Mouse (Mus musculus) CH12.LX (cell line): ENCODE measurements around the gene Baiap3. TPM values are rescaled to one million over a fixed set of nuclear protein-coding genes. Genes with fewer than 3 reads are reported as not detected.

ENCODE experiments used
- DNase-seq: peaks from one replicate; pipeline ENCODE4 v3.0.0-alpha.2; 2013; ENCODE audit errors: extremely low read depth
- H3K27ac ChIP-seq: 2 replicates; pipeline ENCODE4 v1.5.1; 2012; ENCODE audit warnings: low read depth, mild to moderate bottlenecking, control low read depth, moderate library complexity; ENCODE audit not compliant: insufficient read depth
- H3K27me3 ChIP-seq: replicated peaks from 2 replicates; pipeline ENCODE3; 2012; ENCODE audit warnings: inconsistent platforms
- H3K36me3 ChIP-seq, 2 experiments: replicated peaks in 1 of 2; 2 replicates each; pipeline versions ENCODE3 to v1.6.1; 2012; ENCODE audit warnings: inconsistent platforms in 1 of 2, low read length in 1 of 2, mild to moderate bottlenecking in 1 of 2, mixed read lengths in 1 of 2, moderate library complexity in 1 of 2; ENCODE audit not compliant: control insufficient read depth in 1 of 2, insufficient read depth in 1 of 2
- H3K4me1 ChIP-seq, 2 experiments: 2 replicates each; pipeline ENCODE4 v1.6.1; 2012; ENCODE audit warnings: inconsistent platforms in 1 of 2, moderate library complexity in 1 of 2; ENCODE audit not compliant: insufficient read depth in 2 of 2, control insufficient read depth in 1 of 2
- H3K4me2 ChIP-seq: 2 replicates; pipeline ENCODE4 v1.6.1; 2012; ENCODE audit warnings: low read depth, mild to moderate bottlenecking, control low read depth; ENCODE audit not compliant: poor library complexity, insufficient read depth, severe bottlenecking
- H3K4me3 ChIP-seq, 3 experiments: fragments of 150-350 bp in 1 of 3; sonication (generic) in 1 of 3; replicated peaks in 1 of 3; 2 replicates each; pipeline versions ENCODE3 to v1.5.1; 2011 to 2012; ENCODE audit warnings: low read depth in 2 of 3, low read length in 2 of 3, mild to moderate bottlenecking in 2 of 3, moderate library complexity in 2 of 3, control low read depth in 1 of 3, improper control_type of control experiment in 1 of 3, inconsistent platforms in 1 of 3, mixed read lengths in 1 of 3; ENCODE audit not compliant: poor library complexity in 1 of 3
- H3K79me2 ChIP-seq: replicated peaks from 2 replicates; pipeline ENCODE4 v1.6.1; 2012; ENCODE audit warnings: mild to moderate bottlenecking, moderate library complexity; ENCODE audit not compliant: control insufficient read depth, poor library complexity, insufficient read depth, severe bottlenecking; ENCODE audit errors: extremely low read depth
- H3K9ac ChIP-seq: 2 replicates; pipeline ENCODE4 v1.6.1; 2012; ENCODE audit warnings: low read depth, mild to moderate bottlenecking, control low read depth, moderate library complexity; ENCODE audit not compliant: insufficient read depth
- H3K9me3 ChIP-seq: replicated peaks from 2 replicates; pipeline ENCODE3; 2012; ENCODE audit warnings: low read length, inconsistent platforms, mixed read lengths
- BHLHE40 ChIP-seq: IDR thresholded peaks from 2 replicates; pipeline ENCODE4 v1.6.1; 2011; ENCODE audit warnings: mild to moderate bottlenecking, low read depth, low read length, improper control_type of control experiment
- CHD1 ChIP-seq: IDR thresholded peaks from 2 replicates; pipeline ENCODE4 v1.6.1; 2012; ENCODE audit warnings: low read depth, low read length, improper control_type of control experiment, inconsistent platforms
- CHD2 ChIP-seq: IDR thresholded peaks from 2 replicates; pipeline ENCODE4 v1.6.1; 2011; ENCODE audit warnings: low read length, improper control_type of control experiment
- E2F4 ChIP-seq: IDR thresholded peaks from 2 replicates; pipeline ENCODE4 v1.6.1; 2011; ENCODE audit warnings: low read depth, low read length, improper control_type of control experiment; ENCODE audit not compliant: insufficient replicate concordance
- EP300 ChIP-seq: IDR thresholded peaks from 2 replicates; pipeline ENCODE4 v1.6.1; 2011; ENCODE audit warnings: low read length, improper control_type of control experiment
- ETS1 ChIP-seq: conservative IDR thresholded peaks from 2 replicates; pipeline ENCODE4 v1.6.1; 2012; ENCODE audit warnings: low read depth, mild to moderate bottlenecking, inconsistent platforms, low read length, improper control_type of control experiment, moderate library complexity
- HCFC1 ChIP-seq: IDR thresholded peaks from 2 replicates; pipeline ENCODE4 v1.6.1; 2012; ENCODE audit warnings: low read depth, mild to moderate bottlenecking, inconsistent platforms, low read length, improper control_type of control experiment
- JUN ChIP-seq: IDR thresholded peaks from 2 replicates; pipeline ENCODE4 v1.6.1; 2011; ENCODE audit warnings: low read depth, mild to moderate bottlenecking, low read length, improper control_type of control experiment, moderate library complexity; ENCODE audit not compliant: insufficient read depth
- MEF2A ChIP-seq: IDR thresholded peaks from 2 replicates; pipeline ENCODE4 v1.6.1; 2014; ENCODE audit warnings: low read depth, mild to moderate bottlenecking, inconsistent platforms, low read length, improper control_type of control experiment, borderline replicate concordance
- MXI1 ChIP-seq: IDR thresholded peaks from 2 replicates; pipeline ENCODE4 v1.6.1; 2011; ENCODE audit warnings: mild to moderate bottlenecking, low read depth, low read length, improper control_type of control experiment
- MYC ChIP-seq: IDR thresholded peaks from 2 replicates; pipeline ENCODE4 v1.6.1; 2011; ENCODE audit warnings: low read depth, mild to moderate bottlenecking, improper control_type of control experiment, low read length
- PAX5 ChIP-seq: IDR thresholded peaks from 2 replicates; pipeline ENCODE4 v1.6.1; 2012; ENCODE audit warnings: low read length, inconsistent platforms, mixed read lengths
- RAD21 ChIP-seq: IDR thresholded peaks from 2 replicates; pipeline ENCODE4 v1.6.1; 2011; ENCODE audit warnings: low read depth, mild to moderate bottlenecking, low read length, improper control_type of control experiment, moderate library complexity
- SIN3A ChIP-seq: IDR thresholded peaks from 2 replicates; pipeline ENCODE4 v1.6.1; 2012; ENCODE audit warnings: low read length, improper control_type of control experiment, inconsistent platforms
- SMC3 ChIP-seq: IDR thresholded peaks from 2 replicates; pipeline ENCODE4 v1.6.1; 2011; ENCODE audit warnings: low read depth, low read length, improper control_type of control experiment
- TBP ChIP-seq: conservative IDR thresholded peaks from 2 replicates; pipeline ENCODE4 v1.6.1; 2011; ENCODE audit warnings: low read depth, low read length, improper control_type of control experiment
- UBTF ChIP-seq: IDR thresholded peaks from 2 replicates; pipeline ENCODE4 v1.6.1; 2012; ENCODE audit warnings: low read depth, mild to moderate bottlenecking, inconsistent platforms, low read length, improper control_type of control experiment, moderate library complexity
- USF1 ChIP-seq: IDR thresholded peaks from 2 replicates; pipeline ENCODE4 v1.6.1; 2014; ENCODE audit warnings: low read depth, mild to moderate bottlenecking, inconsistent platforms, low read length, improper control_type of control experiment
- ZC3H11A ChIP-seq: IDR thresholded peaks from 2 replicates; pipeline ENCODE4 v1.6.1; 2012; ENCODE audit warnings: low read depth, mild to moderate bottlenecking, inconsistent platforms, low read length, improper control_type of control experiment
- ZKSCAN1 ChIP-seq: IDR thresholded peaks from 2 replicates; pipeline ENCODE4 v1.6.1; 2012; ENCODE audit warnings: low read depth, inconsistent platforms, low read length, improper control_type of control experiment, borderline replicate concordance
- ZNF384 ChIP-seq: IDR thresholded peaks from 2 replicates; pipeline ENCODE4 v1.6.1; 2012; ENCODE audit warnings: low read depth, low read length, improper control_type of control experiment, inconsistent platforms
- dilution Hi-C: fragments of 300-500 bp; cut with MboI; formaldehyde crosslinking; loops from 2 replicates; pipeline ENCODE4 v1.14.3; 2020; ENCODE audit warnings: low sequenced_read_pairs; ENCODE audit not compliant: extremely low pct_unique_long_range_greater_than_20kb, extremely low pct_ligation_motif_present
- in situ Hi-C: fragments of 300-500 bp; cut with MboI; formaldehyde crosslinking; loops from 3 replicates; pipeline ENCODE4 v1.14.3; 2019; ENCODE audit warnings: low sequenced_read_pairs, low pct_ligation_motif_present, low pct_unique_long_range_greater_than_20kb, mixed read lengths
- polyA plus RNA-seq: library from polyadenylated mRNA; unstranded; fragments of >175 nt; gene quantifications from 2 replicates; pipeline ENCODE4 v1.2.1, GENCODE M21; 2012; ENCODE audit warnings: low read depth; ENCODE audit not compliant: insufficient read length
- total RNA-seq, 2 experiments: library from RNA; depleted of rRNA; stranded (reverse); fragments of 300-350 nt in 1 of 2; fragments of >200 nt in 1 of 2; gene quantifications; 2 replicates each; pipeline ENCODE4 v1.2.3; 2012 to 2014

The Baiap3 gene
- total and polyA plus RNA-seq, 3 experiments: 0.19 to 0.21 TPM; not detected in 1

DNA sequence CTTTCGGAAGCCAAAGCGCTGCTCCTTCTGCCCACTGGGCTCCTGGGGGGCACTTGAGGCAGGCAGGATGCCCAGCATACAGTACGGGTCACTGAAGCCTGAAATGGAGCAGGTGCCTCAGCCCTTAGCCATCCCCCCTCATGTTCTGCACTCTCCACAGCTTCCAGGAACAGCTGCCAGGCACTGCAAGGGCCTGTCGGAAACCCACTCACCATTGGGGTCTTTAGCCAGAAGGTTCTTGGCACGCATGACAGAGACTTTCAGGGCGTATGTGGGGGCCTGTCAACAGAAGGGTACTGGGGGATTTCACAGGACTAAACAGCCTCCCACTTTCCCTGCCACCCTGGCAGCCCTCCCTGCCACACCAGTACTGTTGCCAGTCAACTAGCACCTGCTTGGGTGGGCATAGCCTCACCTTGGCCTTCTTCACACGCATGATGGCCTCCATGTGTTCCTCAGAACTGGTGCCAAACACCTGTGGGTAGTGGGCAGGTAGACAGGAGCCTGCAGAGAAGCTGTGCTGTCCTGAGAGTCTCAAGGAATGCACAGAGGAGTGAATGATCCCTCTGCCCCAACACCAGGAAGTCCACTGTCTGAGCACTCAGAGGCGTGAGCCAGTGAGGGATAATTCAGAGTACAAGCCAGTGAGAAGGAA is 5.9 kb downstream of the Baiap3 start:
- no peak for TF ChIP-seq USF1
- no peak for TF ChIP-seq MYC
- TF ChIP-seq CHD1: no peak
- no peak for DNase-seq
- H3K4me2 ChIP-seq: no peak overlapping the region
- H3K9me3 ChIP-seq: no peaks in the 10 kb centered on the region
- H3K27me3 ChIP-seq: peaks cover 19% of the 10 kb centered on the region
- in situ Hi-C loops: no loop called here
- H3K36me3 ChIP-seq: peaks cover 2 to 14% of the 10 kb centered on the region in 2 experiments
- H3K79me2 ChIP-seq: no peaks in the 10 kb centered on the region
- H3K9ac ChIP-seq: no peak overlapping the region
- H3K4me1 ChIP-seq: no peaks in the 10 kb centered on the region
- dilution Hi-C loops: no loop called here
- H3K27ac ChIP-seq: no peak overlapping the region
- H3K4me3 ChIP-seq: no peak overlapping the region

DNA sequence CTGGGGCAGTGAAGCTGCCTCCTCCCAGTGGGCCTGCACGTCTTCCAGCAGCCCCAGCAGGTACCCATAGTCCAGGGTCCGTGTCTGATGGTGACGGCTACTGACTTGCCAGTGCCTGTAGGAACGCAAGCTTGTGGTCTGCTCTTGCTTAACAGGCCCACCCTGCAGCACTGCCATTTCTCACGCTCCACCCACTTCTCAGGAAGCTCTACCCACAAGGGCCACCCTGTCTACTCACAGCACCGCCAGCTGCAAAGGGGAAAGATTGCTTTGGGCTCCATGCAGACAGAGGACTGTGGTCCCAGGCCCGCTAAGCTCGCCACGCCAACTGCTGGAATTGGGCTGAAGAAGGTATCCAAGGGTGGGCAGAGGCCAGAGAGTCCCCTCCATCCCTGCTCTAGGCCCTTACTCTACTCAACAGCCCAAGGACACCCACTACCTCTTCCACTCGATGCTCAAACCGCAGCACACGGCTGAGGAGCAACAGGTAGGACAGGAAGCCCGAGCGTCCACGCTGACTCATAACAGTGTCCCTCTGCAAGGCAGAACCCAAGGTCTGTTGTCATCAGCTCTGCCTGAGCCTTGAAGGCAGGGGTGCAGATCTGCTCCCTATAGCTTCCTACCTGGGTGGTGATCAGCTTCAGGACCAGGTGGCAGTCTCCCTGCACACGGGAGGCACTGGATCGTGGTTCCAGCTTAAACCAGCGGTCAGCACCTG is 8.0 kb downstream of the Baiap3 start:
- Histone ChIP-seq H3K4me2 (no peak overlapping the region), H3K27me3 (peaks cover 13% of the 10 kb centered on the region), H3K4me1 (no peaks in the 10 kb centered on the region), H3K9me3 (no peaks in the 10 kb centered on the region), H3K79me2 (no peaks in the 10 kb centered on the region), H3K9ac (no peak overlapping the region), H3K4me3 (no peak overlapping the region), H3K27ac (no peak overlapping the region), H3K36me3 (peaks cover 20 to 34% of the 10 kb centered on the region in 2 experiments)
- TF ChIP-seq MXI1: no peak
- TF ChIP-seq HCFC1: no peak
- no peak for TF ChIP-seq BHLHE40
- TF ChIP-seq EP300: no peak
- no peak for TF ChIP-seq USF1
- no peak for TF ChIP-seq RAD21
- TF ChIP-seq JUN: no peak
- no peak for TF ChIP-seq MEF2A
- TF ChIP-seq E2F4: no peak
- TF ChIP-seq SMC3: no peak
- TF ChIP-seq SIN3A: no peak
- no peak for TF ChIP-seq CHD2
- no peak for TF ChIP-seq ZKSCAN1
- no peak for TF ChIP-seq ZC3H11A
- TF ChIP-seq PAX5: no peak
- no peak for TF ChIP-seq ZNF384
- no peak for TF ChIP-seq TBP
- TF ChIP-seq UBTF: no peak
- TF ChIP-seq ETS1: no peak
- dilution Hi-C loops (no loop called here), in situ Hi-C loops (no loop called here)
- DNase-seq: no peak
